10 mouse cellular contexts compared by ENCODE assay signal in the genomic region with DNA sequence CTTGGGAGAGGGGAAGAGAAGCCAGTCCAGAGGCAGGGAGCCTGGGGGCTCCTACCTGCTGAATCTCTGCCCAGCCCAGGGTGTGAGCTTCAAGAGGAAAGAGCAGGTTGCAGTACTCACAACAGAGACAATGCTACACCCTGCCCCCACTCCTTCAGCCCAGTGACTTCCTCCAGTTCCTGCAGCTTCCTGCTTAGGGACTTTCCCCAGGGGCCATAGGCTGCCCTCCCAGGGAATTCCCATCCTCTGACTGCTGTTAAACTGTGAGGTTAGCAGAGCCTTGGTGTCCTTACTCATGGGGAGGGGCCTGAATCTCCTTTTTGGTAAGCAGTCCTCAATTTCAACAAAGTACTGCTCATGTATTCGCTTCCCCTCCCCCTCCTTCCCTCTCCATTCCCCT. TPM values are rescaled to one million over a fixed set of nuclear protein-coding genes. Genes with fewer than 3 reads are reported as not detected.
DNase-seq lines count a peak whose midpoint lies in the region; ATAC-seq lines count a peak whose summit lies in the region.
"Had no signal": no experiment of that assay in that cellular context is flagged by ENCODE, and none has a peak within 500 bp of the region (broad histone marks: within the 10 kb centered on the region; RNA-seq: fewer than 3 reads in every experiment).

No protein-coding gene starts in this region.

- no peak overlapping the region for H3K4me3 ChIP-seq in heart, embryonic 13.5 days

- no peaks in the 10 kb centered on the region for H3K9me3 ChIP-seq in heart, embryonic 13.5 days
- H3K9me3 ChIP-seq: G1E had no signal

- H3K27ac ChIP-seq in heart, embryonic 13.5 days (replicated peaks) = 0 out of 2 replicates have a peak overlapping the region, but pooled peaks have one; percentile 12

- H3K9ac ChIP-seq in heart, embryonic 13.5 days = no peak overlapping the region

- H3K36me3 ChIP-seq in heart, embryonic 13.5 days = peaks cover 36% of the 10 kb centered on the region
- H3K36me3 ChIP-seq: G1E had no signal

- no peak for DNase-seq in heart, postnatal 36 days
- peak; percentile 33 for DNase-seq in thymus, postnatal 25 days
- no peak for DNase-seq in thymus, postnatal 0 days (ENCODE audit: low spot score)
- peak; percentile 46 to 70 for DNase-seq in kidney, postnatal 25 days
- DNase-seq in gastrocnemius, postnatal 36 days = no peak
- no peak for DNase-seq in retina, embryonic 14.5 days (ENCODE audit: low spot score)

- intact Hi-C loops in heart, postnatal 36 days (cut with DNase I) = loop anchor here (10.0 kb wide), 1 partner anchor 561 kb away; no protein-coding TSS in a partner anchor
- intact Hi-C loops in gastrocnemius, postnatal 36 days (cut with DNase I) = loop anchor here (10.0 kb wide), 1 partner anchor 441 kb away; no protein-coding TSS in a partner anchor

- no peaks in the 10 kb centered on the region for H3K27me3 ChIP-seq in heart, embryonic 13.5 days (replicated peaks)

- no peak overlapping the region for H3K4me2 ChIP-seq in heart, embryonic 13.5 days
- H3K4me2 ChIP-seq: midbrain, embryonic 11.5 days had no signal

- ATAC-seq in heart, embryonic 13.5 days (ENCODE audit: extremely low read depth, insufficient number of reproducible peaks, low FRiP score, low TSS enrichment) = no peak
- no peak for ATAC-seq in granulocyte monocyte progenitor cell, adult 5-6 weeks (replicated peaks; ENCODE audit: poor library complexity, severe bottlenecking)

- peaks cover 38% of the 10 kb centered on the region for H3K4me1 ChIP-seq in heart, embryonic 13.5 days

- 70% methylated on average over 1 of the region's 1 CpGs for WGBS in heart, embryonic 13.5 days

RNA-seq across cellular contexts. Expression of a gene that starts 26.8 kb away (rescaled TPM):
- 24.5 TPM in 2 replicates for polyA plus RNA-seq in heart, embryonic 13.5 days (2015; fragmentation: Nextera tagmentation; extraction: Ambion mirVana)
- 10 to 100 TPM; 32.8 to 43.4 TPM for total RNA-seq in heart, postnatal 36 days (2021)
- polyA plus RNA-seq in thymus, postnatal 0 days (2015; fragmentation: Nextera tagmentation; extraction: Ambion mirVana) = 43.1 and 52.4 TPM in 2 replicates
- total RNA-seq in gastrocnemius, postnatal 36 days (2021) = 1 to 10 TPM; 4.7 to 8.0 TPM
- 3.6 and 4.5 TPM in 2 replicates for total RNA-seq in granulocyte monocyte progenitor cell, adult 5-6 weeks (2014; fragmentation: Nextera tagmentation)
- 0.39 and 0.82 TPM in 2 replicates for total RNA-seq in granulocyte monocyte progenitor cell, adult 5-6 weeks (2017)
- total RNA-seq: G1E had no signal
- polyA plus RNA-seq: G1E had no signal

Comparison
In these comparisons a context has a peak if more than half of its experiments do, and no peak if none do; other contexts are left out.
1. DNase-seq: peak in thymus, postnatal 25 days (single experiment) and kidney, postnatal 25 days (2 of 2); none in heart, postnatal 36 days (0 of 2), thymus, postnatal 0 days (single experiment), gastrocnemius, postnatal 36 days (0 of 2) and retina, embryonic 14.5 days (single experiment).